Comparison of ENCODE assay signal across 30 mouse cellular contexts in the genomic region with DNA sequence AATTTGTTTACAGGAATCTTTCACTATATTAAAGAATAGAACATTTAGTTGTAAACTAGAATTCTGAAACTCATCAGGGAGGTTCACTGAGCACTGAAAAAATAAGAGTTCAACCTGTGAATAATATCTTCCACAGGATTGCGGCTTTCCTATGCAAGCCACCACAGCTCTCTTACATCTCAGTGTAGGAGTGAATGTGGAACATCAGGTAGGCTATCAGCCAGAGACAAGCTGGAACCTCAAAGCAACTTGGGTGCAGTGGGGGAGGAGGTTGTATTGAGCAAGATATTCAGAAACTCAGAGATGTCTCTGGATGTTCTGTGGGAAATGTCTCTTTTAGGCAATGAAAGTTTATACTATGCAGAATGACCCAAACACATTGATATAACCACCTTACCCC. TPM values are rescaled to one million over a fixed set of nuclear protein-coding genes. Genes with fewer than 3 reads are reported as not detected.
"Had no signal": no experiment of that assay in that cellular context is flagged by ENCODE, and none has a peak within 500 bp of the region (broad histone marks: within the 10 kb centered on the region; RNA-seq: fewer than 3 reads in every experiment).

No protein-coding gene starts in this region.

- H3K4me1 ChIP-seq: limb, embryonic 12.5 days; limb, embryonic 15.5 days; midbrain, embryonic 10.5 days; midbrain, embryonic 13.5 days had no signal

- ATAC-seq: intestine, embryonic 16.5 days; liver, postnatal 0 days; midbrain, embryonic 13.5 days; midbrain, embryonic 16.5 days had no signal

- H3K9ac ChIP-seq: limb, embryonic 12.5 days; limb, embryonic 15.5 days; liver, embryonic 14.5 days; liver, postnatal 0 days; lung, embryonic 14.5 days; midbrain, embryonic 13.5 days had no signal

- H3K27ac ChIP-seq: limb, embryonic 12.5 days; limb, embryonic 15.5 days; liver, embryonic 14.5 days; midbrain, embryonic 10.5 days; midbrain, embryonic 13.5 days had no signal

- H3K4me3 ChIP-seq: limb, embryonic 12.5 days; limb, embryonic 15.5 days; megakaryocyte, embryonic 14.5 days; midbrain, embryonic 10.5 days; midbrain, embryonic 13.5 days; myocyte had no signal

- H3K36me3 ChIP-seq: limb, embryonic 12.5 days; limb, embryonic 15.5 days; midbrain, embryonic 10.5 days; midbrain, embryonic 13.5 days had no signal

- DNase-seq: kidney, adult 18-20 months; kidney, adult 9 months; kidney, postnatal 14 days; kidney, postnatal 4 days; left cerebral cortex, postnatal 4 days; liver, postnatal 0 days; lung, embryonic 14.5 days; lung, postnatal 10 days; lung, postnatal 36 days; right cerebral cortex, adult 18-20 months; right cerebral cortex, postnatal 14 days; right cerebral cortex, postnatal 4 days had no signal

- H3K4me2 ChIP-seq: limb, embryonic 12.5 days; limb, embryonic 15.5 days; liver, embryonic 11.5 days; lung, embryonic 14.5 days; midbrain, embryonic 13.5 days had no signal

- H3K27me3 ChIP-seq: megakaryocyte, embryonic 14.5 days; midbrain, embryonic 13.5 days had no signal

- H3K9me3 ChIP-seq: limb, embryonic 12.5 days; limb, embryonic 15.5 days; megakaryocyte, embryonic 14.5 days; midbrain, embryonic 10.5 days; midbrain, embryonic 13.5 days had no signal

RNA-seq across cellular contexts. Expression of a gene that starts 15.8 kb away (rescaled TPM):
- total RNA-seq: layer of hippocampus, adult 18-20 months; layer of hippocampus, postnatal 14 days; left cerebral cortex, adult 8-10 months; left cerebral cortex, postnatal 14 days; left cerebral cortex, postnatal 4 days; monocyte, adult 5-6 weeks had no signal
- polyA plus RNA-seq: kidney, embryonic 16.5 days; limb, embryonic 12.5 days; limb, embryonic 15.5 days; lung, embryonic 14.5 days; midbrain, embryonic 10.5 days; midbrain, embryonic 13.5 days; midbrain, embryonic 16.5 days; neural tube, embryonic 11.5 days; neural tube, embryonic 14.5 days had no signal
